Mouse (Mus musculus) gastrocnemius, postnatal 36 days (tissue): Measurements from ENCODE around the gene Gmppb. TPM values are rescaled to one million over a fixed set of nuclear protein-coding genes. Genes with fewer than 3 reads are reported as not detected.

Experiments
- DNase-seq, 2 experiments: peaks; one replicate each; pipeline ENCODE4 v3.0.0; 2022
- intact Hi-C: fragments of 180-260 bp; cut with DNase I; formaldehyde crosslinking; loops from one replicate; pipeline ENCODE4 v1.15.1; 2025
- total RNA-seq, 2 experiments: library from RNA; stranded (reverse); gene quantifications; 2 replicates each; pipeline ENCODE4 v1.2.3; 2021

The Gmppb gene
- total RNA-seq, 2 experiments from 2014 or later, result 3.3 to 3.8 TPM

DNA sequence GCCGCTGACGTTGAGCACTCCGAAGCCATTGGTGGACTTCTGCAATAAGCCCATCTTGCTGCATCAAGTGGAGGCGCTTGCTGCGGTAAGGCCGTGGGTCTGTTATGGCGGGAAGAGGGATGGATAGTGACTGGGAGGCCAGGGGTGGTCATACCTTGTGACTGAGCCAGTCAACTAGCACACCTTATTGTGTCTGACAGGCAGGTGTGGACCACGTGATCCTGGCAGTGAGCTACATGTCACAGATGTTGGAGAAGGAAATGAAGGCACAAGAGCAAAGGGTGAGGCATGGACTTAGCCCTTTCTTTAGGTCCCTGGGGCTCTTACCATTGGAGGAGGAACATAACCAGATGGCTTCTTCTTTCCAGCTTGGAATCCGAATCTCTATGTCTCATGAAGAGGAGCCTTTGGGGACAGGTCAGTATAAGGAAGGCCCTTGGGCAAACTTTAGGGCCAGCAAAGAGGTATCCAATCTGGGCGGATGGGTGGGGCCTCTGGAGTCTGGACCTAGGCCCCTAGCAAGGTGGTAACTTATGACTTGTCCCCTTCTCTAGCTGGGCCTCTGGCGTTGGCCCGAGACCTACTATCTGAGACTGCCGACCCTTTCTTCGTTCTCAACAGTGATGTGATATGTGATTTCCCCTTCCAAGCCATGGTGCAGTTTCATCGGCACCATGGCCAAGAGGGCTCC, 664 bp downstream of the Gmppb start:
- DNase-seq, result peak in 1 of 2 experiments; percentile 14
- intact Hi-C loops, result loop anchor here (5.0 kb wide), 2 partner anchors 47 to 147 kb away; partner anchors contain the start of gene Ip6k1

DNA sequence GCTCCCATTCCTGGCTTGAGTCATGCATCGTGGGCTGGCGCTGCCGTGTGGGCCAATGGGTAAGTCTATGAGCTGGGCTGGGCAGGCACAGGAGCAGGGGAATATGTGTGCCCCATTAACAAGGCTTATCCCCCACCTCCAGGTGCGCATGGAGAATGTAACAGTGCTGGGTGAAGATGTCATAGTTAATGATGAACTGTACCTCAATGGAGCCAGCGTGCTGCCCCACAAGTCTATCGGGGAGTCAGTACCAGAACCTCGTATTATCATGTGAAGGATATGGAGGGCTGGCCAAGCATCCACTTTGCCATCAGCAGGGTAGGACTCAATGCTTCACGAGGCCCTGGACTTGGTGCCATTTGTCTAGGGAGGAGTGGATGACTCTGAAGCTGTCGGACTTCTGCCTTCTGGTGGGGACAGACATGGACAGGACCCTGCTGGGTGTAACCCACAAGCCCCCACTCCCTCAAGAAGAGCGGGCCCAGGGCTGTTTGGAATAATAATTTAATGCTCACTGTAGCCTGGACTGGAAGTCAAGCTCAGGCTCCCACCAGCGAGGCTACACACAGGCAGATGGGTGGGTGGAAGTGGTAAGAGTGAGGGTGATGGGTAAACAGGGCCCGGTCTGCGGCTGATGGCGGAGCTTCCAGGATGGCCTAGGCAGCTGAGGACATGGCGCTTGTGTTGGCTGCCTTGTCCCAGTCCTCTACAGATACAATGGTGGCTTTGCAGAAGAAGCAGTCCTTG, 2.3 kb downstream of the Gmppb start:
- no peak for DNase-seq
- intact Hi-C loops, result loop anchor here (5.0 kb wide), 1 partner anchor 149 kb away; no protein-coding TSS in a partner anchor

DNA sequence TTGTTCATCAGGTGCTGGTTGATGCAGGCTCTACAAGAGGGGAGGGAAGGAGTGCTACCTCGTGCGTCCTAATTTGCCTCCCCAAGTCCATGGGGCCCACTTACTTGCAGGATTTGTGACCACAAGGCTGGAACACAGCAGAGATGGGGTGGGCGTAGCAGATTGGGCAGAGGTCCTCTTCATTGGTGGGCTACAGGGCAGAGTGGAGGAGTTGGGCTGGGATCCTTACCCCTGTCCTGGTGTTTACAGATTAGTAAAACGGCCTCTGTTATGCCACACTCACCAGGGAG, 2.8 kb downstream of the Gmppb start:
- intact Hi-C loops, result loop anchor here (5.0 kb wide), 1 partner anchor 150 kb away; no protein-coding TSS in a partner anchor
- DNase-seq, result no peak

DNA sequence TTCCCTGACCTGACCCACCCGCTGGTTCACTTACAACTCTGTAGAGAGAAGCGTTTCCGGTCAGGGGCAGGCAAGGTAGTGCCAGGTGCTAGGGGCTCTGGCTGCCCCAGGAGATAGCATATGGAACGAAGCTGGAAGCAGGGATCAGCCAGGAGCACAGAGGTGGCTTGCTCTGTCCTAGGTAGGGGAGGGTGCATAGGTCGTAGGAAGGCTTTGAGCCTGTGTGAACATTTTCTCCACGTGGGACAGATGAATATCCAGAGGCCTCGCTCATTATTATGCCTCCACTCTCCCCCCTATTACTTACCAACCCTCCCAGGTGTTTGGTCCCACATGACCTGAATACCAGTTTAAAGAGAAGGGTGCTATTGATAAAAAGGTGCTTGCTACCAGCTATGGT, 3.4 kb downstream of the Gmppb start:
- DNase-seq, result no peak
- intact Hi-C loops, result loop anchor here (5.0 kb wide), 1 partner anchor 150 kb away; no protein-coding TSS in a partner anchor

DNA sequence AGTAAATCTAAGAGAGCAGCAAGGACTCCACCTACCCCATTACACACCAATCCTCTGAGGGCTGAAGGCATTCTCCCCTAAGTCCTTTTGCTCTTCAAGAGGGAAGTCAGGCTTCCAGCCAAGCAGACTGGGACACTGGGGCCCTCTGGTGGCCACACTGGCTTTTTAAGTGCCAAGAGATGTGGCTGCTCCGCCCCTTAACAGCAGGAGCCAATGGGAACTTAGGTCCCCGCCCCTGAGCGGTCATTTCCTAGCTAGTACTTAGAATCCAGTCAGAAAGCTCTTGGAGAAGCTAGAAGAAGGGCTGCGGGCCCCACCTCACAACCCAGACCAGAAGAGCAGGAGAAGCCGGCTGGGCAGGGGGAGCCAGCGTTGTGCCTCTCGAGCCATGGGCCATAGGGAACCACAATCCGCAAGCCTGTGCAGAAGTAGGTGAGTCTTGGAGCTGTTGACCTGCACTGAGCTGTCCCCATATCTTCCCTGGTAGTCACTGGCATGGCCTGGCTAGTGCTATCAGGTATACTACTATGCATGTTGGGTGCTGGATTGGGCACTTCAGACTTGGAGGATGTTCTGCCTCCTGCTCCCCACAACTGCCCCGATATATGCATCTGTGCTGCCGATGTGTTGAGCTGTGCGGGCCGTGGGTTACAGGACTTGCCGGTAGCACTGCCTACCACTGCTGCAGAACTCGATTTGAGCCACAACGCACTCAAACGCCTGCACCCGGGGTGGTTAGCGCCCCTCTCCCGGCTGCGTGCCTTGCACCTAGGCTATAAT, 4.0 kb downstream of the Gmppb start, which contains the start of gene Amigo3:
Gene Amigo3, plus strand, starts transcription at position 275 of the 780 bp plus-strand sequence.
- peak; percentile 97 to 98 for DNase-seq
- intact Hi-C loops, result loop anchor here (5.0 kb wide), 1 partner anchor 151 kb away; no protein-coding TSS in a partner anchor

DNA sequence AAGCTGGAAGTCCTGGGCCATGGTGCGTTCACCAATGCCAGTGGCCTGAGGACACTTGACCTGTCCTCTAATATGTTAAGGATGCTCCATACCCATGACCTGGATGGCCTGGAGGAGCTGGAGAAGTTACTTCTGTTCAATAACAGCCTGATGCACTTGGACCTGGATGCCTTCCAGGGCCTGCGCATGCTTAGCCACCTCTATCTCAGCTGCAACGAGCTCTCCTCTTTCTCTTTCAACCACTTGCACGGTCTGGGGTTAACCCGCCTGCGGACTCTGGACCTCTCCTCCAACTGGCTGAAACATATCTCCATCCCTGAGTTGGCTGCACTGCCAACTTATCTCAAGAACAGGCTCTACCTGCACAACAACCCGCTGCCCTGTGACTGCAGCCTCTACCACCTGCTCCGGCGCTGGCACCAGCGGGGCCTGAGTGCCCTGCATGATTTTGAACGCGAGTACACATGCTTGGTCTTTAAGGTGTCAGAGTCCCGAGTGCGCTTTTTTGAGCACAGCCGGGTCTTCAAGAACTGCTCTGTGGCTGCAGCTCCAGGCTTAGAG, 4.7 kb downstream of the Gmppb start:
- peak in 1 of 2 experiments; percentile 20 for DNase-seq
- intact Hi-C loops, result loop anchor here (5.0 kb wide), 1 partner anchor 151 kb away; no protein-coding TSS in a partner anchor

DNA sequence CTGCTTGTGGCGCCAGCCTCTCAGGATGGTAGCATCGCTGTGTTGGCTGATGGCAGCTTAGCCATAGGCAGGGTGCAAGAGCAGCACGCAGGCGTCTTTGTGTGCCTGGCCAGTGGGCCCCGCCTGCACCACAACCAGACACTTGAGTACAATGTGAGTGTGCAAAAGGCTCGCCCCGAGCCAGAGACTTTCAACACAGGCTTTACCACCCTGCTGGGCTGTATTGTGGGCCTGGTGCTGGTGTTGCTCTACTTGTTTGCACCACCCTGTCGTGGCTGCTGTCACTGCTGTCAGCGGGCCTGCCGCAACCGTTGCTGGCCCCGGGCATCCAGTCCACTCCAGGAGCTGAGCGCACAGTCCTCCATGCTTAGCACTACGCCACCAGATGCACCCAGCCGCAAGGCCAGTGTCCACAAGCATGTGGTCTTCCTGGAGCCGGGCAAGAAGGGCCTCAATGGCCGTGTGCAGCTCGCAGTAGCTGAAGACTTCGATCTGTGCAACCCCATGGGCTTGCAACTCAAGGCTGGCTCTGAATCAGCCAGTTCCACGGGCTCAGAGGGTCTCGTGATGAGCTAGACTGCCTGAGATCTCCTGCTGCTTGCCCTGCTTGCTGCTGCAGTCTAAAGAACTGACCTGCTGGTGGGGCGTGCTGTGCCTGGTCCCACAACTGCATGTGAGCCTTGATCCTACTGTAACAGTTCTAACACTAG, 5.4 kb downstream of the Gmppb start:
- DNase-seq, result peak in 1 of 2 experiments; percentile 17
- intact Hi-C loops, result loop anchor here (5.0 kb wide), 1 partner anchor 152 kb away; no protein-coding TSS in a partner anchor

DNA sequence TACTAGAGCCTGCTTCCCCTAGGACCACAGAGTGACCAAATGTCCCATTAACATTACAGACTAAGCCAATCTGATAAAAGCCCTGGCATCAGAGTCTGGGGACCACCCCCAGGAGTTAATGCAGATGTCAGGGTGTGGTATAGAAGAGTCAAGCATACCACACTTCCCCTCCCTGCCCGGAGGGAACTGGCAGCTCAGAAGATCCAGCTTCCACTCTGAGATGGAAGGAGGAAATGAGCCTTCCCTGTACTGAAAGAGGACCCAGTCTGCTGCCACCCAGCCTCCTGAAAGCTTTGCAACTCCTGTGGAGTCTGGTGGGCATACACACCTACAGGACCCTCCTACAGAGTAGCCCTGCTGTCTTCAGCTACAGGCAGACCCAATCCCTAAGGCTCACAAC, 6.0 kb downstream of the Gmppb start:
- no peak for DNase-seq
- intact Hi-C loops, result no loop called here

DNA sequence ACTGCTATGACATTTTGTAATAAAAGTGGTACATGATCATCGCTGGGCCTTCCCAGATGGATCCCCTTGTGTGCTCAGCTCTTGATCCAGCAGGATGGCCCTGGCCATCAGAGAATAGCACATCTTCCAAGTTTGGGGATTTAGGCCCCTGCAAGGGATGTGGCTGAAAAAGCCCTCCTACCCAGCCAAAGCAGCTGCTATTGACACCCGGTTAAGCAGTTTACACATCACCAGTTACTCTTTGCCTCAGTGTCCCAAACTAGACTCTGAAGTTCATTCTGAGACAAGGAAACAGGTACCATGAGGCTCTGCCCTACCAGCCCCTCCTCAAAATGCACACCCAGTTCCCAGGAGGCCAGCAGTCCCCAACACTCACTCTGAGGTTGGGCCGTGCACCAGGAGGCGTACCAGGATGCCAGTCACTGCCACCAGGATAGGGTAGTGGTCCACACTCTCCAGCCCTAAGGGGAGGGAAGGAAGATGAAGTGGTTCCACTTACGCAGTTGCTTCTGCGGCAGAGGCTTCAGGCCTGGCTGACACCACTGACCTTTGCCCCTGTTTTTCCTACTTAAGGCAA, 6.7 kb downstream of the Gmppb start:
- DNase-seq, result no peak
- intact Hi-C loops, result no loop called here

DNA sequence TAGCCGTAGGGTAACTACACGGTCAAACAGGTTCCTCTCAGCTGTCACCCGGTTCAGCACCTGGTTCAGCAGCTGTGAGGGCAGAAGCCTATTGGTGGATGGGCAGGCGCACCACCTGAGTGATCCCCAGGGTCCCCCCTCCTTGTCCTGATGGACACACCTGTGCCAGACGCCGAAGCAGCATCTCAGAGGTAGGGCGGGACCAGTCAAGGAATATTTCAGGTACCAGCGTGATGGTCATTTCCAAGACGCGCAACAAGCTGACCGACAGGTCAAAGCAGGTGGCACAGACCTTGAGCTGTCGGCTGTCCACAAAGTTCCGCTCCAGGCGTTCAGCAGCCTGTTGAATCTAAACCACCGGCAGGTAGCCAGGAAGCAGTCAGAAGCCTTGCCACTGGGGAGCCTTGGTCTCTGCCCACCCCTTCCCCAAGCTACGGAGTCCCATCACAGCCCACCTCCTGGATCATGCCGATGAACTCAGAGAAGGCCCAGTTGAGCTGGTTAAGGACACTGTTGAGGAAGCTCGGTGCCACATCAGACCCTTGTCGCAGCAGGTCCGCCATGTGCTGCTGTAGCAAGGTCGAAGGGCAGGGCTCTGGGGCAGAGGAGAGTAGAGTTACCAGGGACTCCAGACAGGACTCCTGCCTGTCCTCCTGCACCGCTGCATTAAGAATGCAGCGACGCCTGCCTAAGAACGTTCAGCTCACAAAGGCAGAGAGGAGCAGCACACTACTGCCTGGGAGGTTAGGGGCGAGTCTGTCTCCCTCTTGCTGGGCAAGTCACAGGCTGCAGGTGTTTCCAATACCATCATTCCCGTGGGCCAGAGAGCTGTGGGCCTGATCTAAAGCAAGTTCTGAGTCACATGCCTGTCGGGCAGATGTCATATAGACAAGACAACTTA, 7.6 kb downstream of the Gmppb start:
- intact Hi-C loops, result no loop called here
- peak in 1 of 2 experiments; percentile 15 for DNase-seq

DNA sequence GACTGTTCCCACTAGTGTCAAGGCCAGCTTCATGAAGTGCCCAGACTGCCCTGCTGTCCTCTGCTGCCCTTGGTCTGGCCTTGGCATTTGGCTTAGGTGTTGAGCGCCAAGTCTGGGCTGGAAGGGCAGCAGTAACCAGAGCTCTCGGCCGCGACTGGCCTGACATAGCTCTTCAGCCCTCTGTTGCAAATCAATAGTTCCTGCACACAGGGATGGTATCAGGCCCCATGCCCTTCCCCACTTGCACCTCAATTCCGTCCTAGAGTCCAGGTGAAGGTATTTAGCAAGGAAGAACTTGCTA, 8.2 kb downstream of the Gmppb start:
- peak in 1 of 2 experiments; percentile 52 for DNase-seq

DNA sequence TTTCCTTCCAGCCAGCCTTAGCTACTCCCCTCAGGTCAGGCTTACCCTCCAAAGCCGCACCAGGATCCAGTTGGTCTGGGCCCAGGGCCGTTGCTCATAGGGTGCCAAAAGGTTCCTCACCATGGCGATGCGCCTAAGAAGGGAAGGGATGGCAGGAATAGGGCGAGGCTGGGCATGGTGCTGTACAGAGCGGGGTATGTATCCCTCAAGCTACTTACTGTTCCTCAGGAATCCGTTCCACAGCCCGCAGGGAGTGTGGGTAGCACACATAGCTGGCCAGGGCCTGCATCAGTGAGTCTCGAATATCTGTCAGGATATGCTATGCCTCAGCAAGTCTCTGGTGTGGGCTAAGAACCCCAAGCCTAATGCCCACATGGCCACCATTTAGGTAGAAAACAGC, 9.2 kb downstream of the Gmppb start:
- peak in 1 of 2 experiments; percentile 5 for DNase-seq

More for the DNA sequence above, 8.2 kb downstream of the Gmppb start:
- intact Hi-C loops, result no loop called here

DNA sequence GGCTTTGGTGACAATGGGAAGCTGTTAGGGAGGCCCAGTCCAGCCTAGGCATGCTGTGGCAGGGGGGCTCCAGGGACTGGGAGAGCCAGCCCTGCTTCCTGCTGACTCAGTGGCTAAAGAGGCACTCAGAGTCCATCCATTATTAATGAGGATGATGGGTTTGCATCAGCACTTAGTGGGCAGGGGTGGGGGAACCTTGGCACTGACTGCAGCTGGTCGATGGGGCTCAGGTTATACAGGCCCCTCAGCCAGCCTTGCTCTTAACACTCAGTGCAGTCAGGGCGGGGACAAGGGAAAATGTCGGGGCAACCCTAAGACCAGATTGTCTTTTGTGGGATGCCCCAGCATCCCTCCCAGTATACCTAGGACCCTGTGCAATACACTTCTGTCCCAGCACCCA, 13.1 kb downstream of the Gmppb start:
- intact Hi-C loops, result no loop called here

More for the DNA sequence above, 9.2 kb downstream of the Gmppb start:
- intact Hi-C loops, result no loop called here

DNA sequence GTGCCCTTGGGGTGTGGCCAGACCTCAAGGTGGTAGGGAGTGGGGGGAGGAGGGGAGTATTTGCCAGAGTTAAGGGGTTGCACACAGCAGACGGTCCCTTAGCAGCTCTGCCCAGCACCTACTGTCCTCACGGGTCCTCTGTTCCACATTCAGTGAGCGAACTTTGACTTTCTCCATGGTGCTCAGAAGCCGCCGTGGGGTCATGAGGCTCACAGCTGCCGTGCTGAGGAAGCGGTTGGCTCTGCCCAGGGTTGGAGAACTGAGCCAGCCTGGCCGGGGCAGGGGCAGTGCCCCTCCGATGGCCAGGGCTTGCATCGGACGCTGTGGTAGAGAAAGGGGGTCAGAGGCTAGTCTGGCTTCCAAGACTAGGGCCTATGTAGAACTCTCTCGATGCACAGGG, 14.3 kb downstream of the Gmppb start:
- intact Hi-C loops, result no loop called here

More for the DNA sequence above, 13.1 kb downstream of the Gmppb start:
- no peak for DNase-seq

DNA sequence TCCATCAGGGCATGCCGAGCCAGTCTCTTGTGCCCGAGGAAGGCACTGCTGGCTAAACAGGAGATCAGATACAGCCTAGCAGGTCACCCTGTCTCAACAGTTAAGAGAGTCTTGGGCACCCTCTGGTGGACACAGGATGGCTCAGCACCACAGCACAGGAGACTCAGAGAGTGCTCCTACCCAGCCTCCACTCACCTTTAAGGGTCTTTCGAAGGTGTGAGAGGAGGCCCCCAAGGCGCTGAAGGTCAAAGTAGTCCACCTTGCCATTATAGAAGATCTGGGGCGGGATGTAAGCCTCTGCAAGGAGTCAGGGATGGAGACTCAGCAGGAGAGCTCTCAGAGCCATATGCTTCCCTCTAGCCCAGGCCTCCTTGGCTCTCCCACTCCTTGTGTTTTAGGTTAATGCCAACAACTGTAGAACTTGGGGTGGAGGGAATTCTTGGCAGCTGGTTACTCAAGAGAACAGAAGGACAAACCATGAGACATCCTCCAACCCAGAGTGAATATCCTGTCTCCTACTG, 16.5 kb downstream of the Gmppb start:
- peak; percentile 55 to 56 for DNase-seq
- intact Hi-C loops, result loop anchor here (2.0 kb wide), 1 partner anchor 161 kb away; no protein-coding TSS in a partner anchor

More for the DNA sequence above, 14.3 kb downstream of the Gmppb start:
- no peak for DNase-seq

DNA sequence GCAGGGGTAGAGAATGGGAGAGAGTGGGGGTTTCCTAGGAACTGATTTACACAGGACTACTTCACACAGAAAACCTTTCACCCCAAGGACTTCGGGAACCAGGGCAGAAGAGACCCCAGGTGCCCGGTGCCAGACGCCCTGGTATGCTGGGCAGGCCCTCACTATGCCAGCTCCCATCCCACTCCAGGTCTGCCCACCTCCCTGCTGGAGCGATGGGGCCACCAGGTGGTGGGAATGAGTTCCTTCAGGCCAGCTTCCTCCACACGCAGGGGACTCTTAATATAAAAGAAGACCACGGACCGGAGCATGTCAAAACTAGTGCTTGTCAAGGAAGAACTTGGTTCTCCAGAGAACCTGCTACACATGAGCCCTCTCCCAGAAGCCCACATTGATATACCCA, 18.2 kb downstream of the Gmppb start:
- intact Hi-C loops, result loop anchor here (2.0 kb wide), 1 partner anchor 162 kb away; no protein-coding TSS in a partner anchor

DNA sequence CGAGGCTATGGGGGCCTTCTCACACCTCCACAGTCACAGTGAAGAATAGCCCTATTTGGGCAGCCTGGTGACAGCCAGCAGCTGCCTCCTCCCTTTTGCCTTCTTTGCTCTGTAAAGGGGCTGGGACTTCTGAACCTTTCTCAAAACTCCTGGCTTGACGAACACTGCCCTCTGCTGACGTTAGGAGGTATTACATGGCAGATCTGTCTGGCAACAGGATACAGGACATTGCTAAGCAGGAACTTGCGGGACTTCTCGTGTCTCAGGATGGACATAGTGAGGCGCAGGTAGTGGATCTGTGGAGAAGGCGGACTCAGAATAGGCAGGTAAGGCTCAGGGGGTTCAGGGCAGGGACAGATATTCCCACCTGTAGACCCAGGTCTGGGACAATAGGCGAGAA, 18.9 kb downstream of the Gmppb start:
- intact Hi-C loops, result loop anchor here (1.0 to 2.0 kb wide), 2 partner anchors 105 to 163 kb away; no protein-coding TSS in a partner anchor
- DNase-seq, result peak; percentile 73 to 80

More for the DNA sequence above, 18.2 kb downstream of the Gmppb start:
- no peak for DNase-seq

DNA sequence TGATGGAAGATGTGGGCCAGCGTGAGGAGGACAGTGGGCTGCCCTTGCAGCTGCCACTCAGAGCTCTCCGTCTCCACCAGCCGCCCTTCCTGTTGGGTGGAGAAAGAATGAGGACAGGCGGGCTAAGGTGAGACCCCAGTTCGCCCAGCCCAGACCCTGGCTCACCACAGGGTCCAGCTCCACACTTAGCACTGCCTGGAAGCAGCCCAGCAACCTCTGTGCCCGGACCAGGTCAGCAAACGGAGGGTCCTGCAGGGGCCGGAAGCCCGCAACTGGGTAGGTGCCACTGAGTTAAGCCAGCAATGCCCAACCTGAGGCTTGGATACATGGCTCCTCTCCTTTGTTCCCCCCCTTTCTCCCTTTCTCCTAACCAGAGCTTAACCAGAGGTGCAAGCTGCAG, 20.0 kb downstream of the Gmppb start:
- intact Hi-C loops, result no loop called here

More for the DNA sequence above, 20.0 kb downstream of the Gmppb start:
- DNase-seq, result no peak
